Mouse (Mus musculus): Measurements from ENCODE around the gene Ccdc115. TPM values are rescaled to one million over a fixed set of nuclear protein-coding genes. Genes with fewer than 3 reads are reported as not detected.
"Not testable (repeated sequence)": the region's sequence is repeated elsewhere in the genome, so short reads cannot be mapped to it uniquely, and the experiment has no call there.

The Ccdc115 gene
- polyA plus RNA-seq, 1 experiment from 2014 or later, result 65.5 TPM

- H3K27ac ChIP-seq (ENCODE audit: low read depth, low read length), result no peak within 1 kb of the TSS
- H3K4me3 ChIP-seq (ENCODE audit: low read depth, low read length), result peak within 1 kb of the TSS; percentile 58
- ATAC-seq (replicated peaks; ENCODE audit: low FRiP score) (peak; percentile 89), DNase-seq (ENCODE audit: low spot score) (peak; percentile 91)
- H3K27me3 ChIP-seq (replicated peaks; ENCODE audit: control insufficient read depth, insufficient read depth, low read length), result peaks cover 10% of the 10 kb centered on the region
- H3K4me1 ChIP-seq (replicated peaks; ENCODE audit: control insufficient read depth, insufficient read depth, low read length), result no peaks in the 10 kb centered on the region; the same call in 1 of the 2 replicates
- H3K4me2 ChIP-seq, result peak within 1 kb of the TSS; percentile 86
- WGBS, result under 1% methylated on average over 48 of the region's 48 CpGs
- no peaks in the 10 kb centered on the region for H3K36me3 ChIP-seq (ENCODE audit: control insufficient read depth, insufficient read depth, low read length)
- H3K9me3 ChIP-seq (ENCODE audit: control insufficient read depth, low read length), result no peaks in the 10 kb centered on the region
- H3K9ac ChIP-seq (ENCODE audit: low read depth, low read length), result peak within 1 kb of the TSS; percentile 53
These were observed 20.0 kb upstream of the Ccdc115 start, which contains the start of gene Ptpn18 for GRCm38 (mm10) chr1:34459284-34460060. Ptpn18 (plus strand) TSS chr1:34459762.

DNA sequence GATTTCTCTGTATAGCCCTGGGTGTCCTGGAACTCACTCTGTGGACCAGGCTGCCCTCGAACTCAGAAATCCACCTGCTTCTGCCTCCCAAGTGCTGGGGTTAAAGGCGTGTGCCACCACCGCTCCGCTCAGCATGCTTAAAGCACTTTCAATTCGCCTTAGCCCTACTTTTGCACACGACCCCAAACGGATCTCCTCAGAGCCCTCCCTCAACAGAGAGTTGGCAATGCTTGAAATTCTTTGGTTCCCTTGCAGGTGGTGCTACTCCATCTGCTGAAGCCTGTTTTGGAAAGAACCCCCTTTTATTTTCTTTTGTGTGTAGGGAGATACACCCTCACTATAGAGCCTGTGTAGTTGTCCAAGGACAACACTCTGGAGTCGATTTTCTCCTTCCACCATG lies 19.0 kb upstream of the Ccdc115 start:
- no peaks in the 10 kb centered on the region; the same call in 1 of the 2 replicates for H3K4me1 ChIP-seq (replicated peaks; ENCODE audit: control insufficient read depth, insufficient read depth, low read length)
- H3K4me2 ChIP-seq, result peak overlapping the region; percentile 86
- H3K4me3 ChIP-seq (ENCODE audit: low read depth, low read length), result no peak overlapping the region
- WGBS, result 32% methylated on average over 8 of the region's 8 CpGs
- ATAC-seq (replicated peaks; ENCODE audit: low FRiP score) (no peak), DNase-seq (ENCODE audit: low spot score) (no peak)
- no peaks in the 10 kb centered on the region for H3K36me3 ChIP-seq (ENCODE audit: control insufficient read depth, insufficient read depth, low read length)
- H3K9me3 ChIP-seq (ENCODE audit: control insufficient read depth, low read length), result no peaks in the 10 kb centered on the region
- H3K27ac ChIP-seq (ENCODE audit: low read depth, low read length), result no peak overlapping the region
- peaks cover 10% of the 10 kb centered on the region for H3K27me3 ChIP-seq (replicated peaks; ENCODE audit: control insufficient read depth, insufficient read depth, low read length)
- H3K9ac ChIP-seq (ENCODE audit: low read depth, low read length), result no peak overlapping the region

DNA sequence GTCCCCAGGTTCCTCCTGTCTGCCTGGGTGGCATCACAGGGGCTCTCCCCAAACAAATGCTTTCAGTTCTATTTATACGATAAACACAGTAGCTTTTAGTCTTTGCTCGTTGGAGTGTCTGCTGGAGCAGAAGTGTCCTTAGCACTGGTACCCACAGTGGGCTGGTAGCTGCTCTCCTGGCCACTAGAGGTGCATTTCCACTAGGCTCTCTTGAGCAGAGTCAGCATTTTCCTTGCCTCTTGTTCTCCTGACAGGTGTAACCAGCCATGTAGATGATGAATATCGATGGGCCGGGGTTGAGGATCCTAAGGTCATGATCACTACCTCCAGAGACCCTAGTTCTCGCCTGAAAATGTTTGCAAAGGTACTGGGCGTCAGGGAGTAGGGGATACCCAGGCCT lies 3.7 kb upstream of the Ccdc115 start:
- 92% methylated on average over 6 of the region's 6 CpGs for WGBS
- no peak overlapping the region for H3K4me2 ChIP-seq
- no peaks in the 10 kb centered on the region for H3K27me3 ChIP-seq (replicated peaks; ENCODE audit: control insufficient read depth, insufficient read depth, low read length)
- no peak overlapping the region for H3K27ac ChIP-seq (ENCODE audit: low read depth, low read length)
- no peak overlapping the region for H3K9ac ChIP-seq (ENCODE audit: low read depth, low read length)
- peaks cover 43% of the 10 kb centered on the region for H3K36me3 ChIP-seq (ENCODE audit: control insufficient read depth, insufficient read depth, low read length)
- peaks cover 6% of the 10 kb centered on the region; the same call in 1 of the 2 replicates for H3K4me1 ChIP-seq (replicated peaks; ENCODE audit: control insufficient read depth, insufficient read depth, low read length)
- no peak for DNase-seq (ENCODE audit: low spot score)
- ATAC-seq (replicated peaks; ENCODE audit: low FRiP score), result no peak
- H3K9me3 ChIP-seq (ENCODE audit: control insufficient read depth, low read length), result no peaks in the 10 kb centered on the region
- no peak overlapping the region for H3K4me3 ChIP-seq (ENCODE audit: low read depth, low read length)

GRCm38 (mm10) chr1:34439961-34440630 lies 624 bp upstream of the Ccdc115 start:
- Histone ChIP-seq H3K27ac (ENCODE audit: low read depth, low read length) (no peak overlapping the region), H3K4me2 (peak overlapping the region; percentile 74), H3K4me3 (ENCODE audit: low read depth, low read length) (peak overlapping the region; percentile 70), H3K4me1 (replicated peaks; ENCODE audit: control insufficient read depth, insufficient read depth, low read length) (peaks cover 6% of the 10 kb centered on the region; the same call in 1 of the 2 replicates), H3K9me3 (ENCODE audit: control insufficient read depth, low read length) (no peaks in the 10 kb centered on the region), H3K27me3 (replicated peaks; ENCODE audit: control insufficient read depth, insufficient read depth, low read length) (no peaks in the 10 kb centered on the region), H3K36me3 (ENCODE audit: control insufficient read depth, insufficient read depth, low read length) (peaks cover 30% of the 10 kb centered on the region), H3K9ac (ENCODE audit: low read depth, low read length) (peak overlapping the region; percentile 63)
- ATAC-seq (replicated peaks; ENCODE audit: low FRiP score), result peak; percentile 46
- DNase-seq (ENCODE audit: low spot score), result no peak
- 4% methylated on average over 31 of the region's 31 CpGs for WGBS

- Histone ChIP-seq H3K9me3 (ENCODE audit: control insufficient read depth, low read length) (no peaks in the 10 kb centered on the region), H3K9ac (ENCODE audit: low read depth, low read length) (peak overlapping the region; percentile 75), H3K4me2 (peak overlapping the region; percentile 74), H3K36me3 (ENCODE audit: control insufficient read depth, insufficient read depth, low read length) (peaks cover 15% of the 10 kb centered on the region), H3K4me1 (replicated peaks; ENCODE audit: control insufficient read depth, insufficient read depth, low read length) (peaks cover 6% of the 10 kb centered on the region; the same call in 1 of the 2 replicates), H3K4me3 (ENCODE audit: low read depth, low read length) (peak overlapping the region; percentile 70), H3K27ac (ENCODE audit: low read depth, low read length) (no peak overlapping the region), H3K27me3 (replicated peaks; ENCODE audit: control insufficient read depth, insufficient read depth, low read length) (no peaks in the 10 kb centered on the region)
- WGBS, result 32% methylated on average over 15 of the region's 20 CpGs
- no peak for DNase-seq (ENCODE audit: low spot score)
- no peak for ATAC-seq (replicated peaks; ENCODE audit: low FRiP score)
These were observed 956 bp downstream of the Ccdc115 start for GRCm38 (mm10) chr1:34438381-34439051.

DNA sequence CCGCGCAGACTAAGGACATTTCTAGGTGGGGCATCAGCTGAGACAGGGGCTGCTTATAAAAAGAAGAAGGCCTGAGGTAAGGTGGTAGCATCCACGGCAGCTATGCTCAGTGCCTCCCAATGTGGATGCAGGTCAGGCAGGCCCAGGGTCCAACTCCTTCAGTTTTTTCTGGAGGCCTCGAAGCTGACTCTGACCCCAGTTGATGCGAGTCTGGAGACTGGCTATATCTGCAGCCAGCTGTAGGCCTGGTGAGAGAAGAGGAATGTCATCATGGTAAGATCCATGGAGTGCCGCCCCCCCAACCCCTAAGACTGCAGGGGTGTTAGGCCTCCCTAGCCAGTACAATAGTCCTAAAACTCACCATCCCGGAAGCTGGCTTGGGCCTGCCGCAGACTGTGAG lies 2.1 kb downstream of the Ccdc115 start:
- not testable (repeated sequence) for ATAC-seq (replicated peaks; ENCODE audit: low FRiP score); H3K4me1 ChIP-seq (replicated peaks; ENCODE audit: control insufficient read depth, insufficient read depth, low read length); H3K27ac ChIP-seq (ENCODE audit: low read depth, low read length); H3K4me3 ChIP-seq (ENCODE audit: low read depth, low read length); H3K9me3 ChIP-seq (ENCODE audit: control insufficient read depth, low read length); H3K27me3 ChIP-seq (replicated peaks; ENCODE audit: control insufficient read depth, insufficient read depth, low read length); H3K36me3 ChIP-seq (ENCODE audit: control insufficient read depth, insufficient read depth, low read length); H3K4me2 ChIP-seq; DNase-seq (ENCODE audit: low spot score); H3K9ac ChIP-seq (ENCODE audit: low read depth, low read length)
- 93% methylated on average over 8 of the region's 8 CpGs for WGBS

DNA sequence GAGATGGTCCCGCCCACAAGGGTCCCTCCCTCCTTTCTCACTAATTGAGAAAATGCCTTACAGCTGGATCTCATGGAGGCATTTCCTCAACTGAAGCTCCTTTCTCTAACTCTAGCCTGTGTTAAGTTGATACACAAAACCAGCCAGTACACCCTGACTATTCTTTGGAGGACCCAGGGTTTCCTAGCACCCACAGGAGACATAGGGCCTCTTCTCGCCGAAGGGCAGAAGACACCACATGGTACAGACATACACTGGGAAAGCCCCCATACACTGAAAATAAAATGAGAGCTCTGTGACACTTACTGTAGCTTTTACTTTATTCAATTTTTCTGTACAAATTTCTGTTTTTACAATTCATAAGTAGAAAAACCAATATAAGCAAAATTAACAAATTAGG lies 3.1 kb downstream of the Ccdc115 start:
- DNase-seq (ENCODE audit: low spot score) (no peak), ATAC-seq (replicated peaks; ENCODE audit: low FRiP score) (no peak)
- Histone ChIP-seq H3K4me3 (ENCODE audit: low read depth, low read length) (no peak overlapping the region), H3K9me3 (ENCODE audit: control insufficient read depth, low read length) (peaks cover 11% of the 10 kb centered on the region; the same call in 1 of the 2 replicates), H3K4me1 (replicated peaks; ENCODE audit: control insufficient read depth, insufficient read depth, low read length) (peaks cover 6% of the 10 kb centered on the region; the same call in 1 of the 2 replicates), H3K27ac (ENCODE audit: low read depth, low read length) (no peak overlapping the region), H3K27me3 (replicated peaks; ENCODE audit: control insufficient read depth, insufficient read depth, low read length) (no peaks in the 10 kb centered on the region), H3K4me2 (no peak overlapping the region), H3K36me3 (ENCODE audit: control insufficient read depth, insufficient read depth, low read length) (no peaks in the 10 kb centered on the region; the same call in 1 of the 2 replicates), H3K9ac (ENCODE audit: low read depth, low read length) (no peak overlapping the region)
- WGBS, result 92% methylated on average over 3 of the region's 3 CpGs

- WGBS, result 35% methylated on average over 8 of the region's 8 CpGs
- H3K4me1 ChIP-seq (replicated peaks; ENCODE audit: control insufficient read depth, insufficient read depth, low read length), result no peaks in the 10 kb centered on the region; the same call in 1 of the 2 replicates
- peak overlapping the region; percentile 53; the same call in 1 of the 2 replicates for H3K27ac ChIP-seq (ENCODE audit: low read depth, low read length)
- peak overlapping the region; percentile 68 for H3K9ac ChIP-seq (ENCODE audit: low read depth, low read length)
- no peaks in the 10 kb centered on the region for H3K36me3 ChIP-seq (ENCODE audit: control insufficient read depth, insufficient read depth, low read length)
- DNase-seq (ENCODE audit: low spot score) (no peak), ATAC-seq (replicated peaks; ENCODE audit: low FRiP score) (no peak)
- H3K4me3 ChIP-seq (ENCODE audit: low read depth, low read length), result peak overlapping the region; percentile 77
- H3K27me3 ChIP-seq (replicated peaks; ENCODE audit: control insufficient read depth, insufficient read depth, low read length), result no peaks in the 10 kb centered on the region
- peaks cover 12% of the 10 kb centered on the region; the same call in 1 of the 2 replicates for H3K9me3 ChIP-seq (ENCODE audit: control insufficient read depth, low read length)
- H3K4me2 ChIP-seq, result peak overlapping the region; percentile 78
These were observed 3.9 kb downstream of the Ccdc115 start for GRCm38 (mm10) chr1:34435371-34436120.
